Mouse (Mus musculus) adrenal gland (tissue): ENCODE data around the gene Tns3.

Source experiments
- intact Hi-C: fragments of 180-260 bp; cut with DNase I; formaldehyde crosslinking; loops from one replicate; pipeline ENCODE4 v1.15.1; 2025

Tns3 gene

GRCm38 (mm10) chr11:8484538-8484937 is 179.8 kb downstream of the Tns3 start:
- intact Hi-C loops, result no loop called here

GRCm38 (mm10) chr11:8482721-8483120 is 181.6 kb downstream of the Tns3 start:
- intact Hi-C loops, result no loop called here

- intact Hi-C loops, result no loop called here
Measured at GRCm38 (mm10) chr11:8481962-8482361, 182.4 kb downstream of the Tns3 start.

- intact Hi-C loops, result no loop called here
Measured at GRCm38 (mm10) chr11:8481529-8481928, 182.8 kb downstream of the Tns3 start.

- intact Hi-C loops, result no loop called here
Measured at GRCm38 (mm10) chr11:8479858-8480257, 184.5 kb downstream of the Tns3 start.

- intact Hi-C loops, result no loop called here
Measured at GRCm38 (mm10) chr11:8479313-8479712, 185.0 kb downstream of the Tns3 start.

- intact Hi-C loops, result no loop called here
Measured at GRCm38 (mm10) chr11:8473616-8474015, 190.7 kb downstream of the Tns3 start.

GRCm38 (mm10) chr11:8472439-8472838 is 191.9 kb downstream of the Tns3 start:
- intact Hi-C loops, result no loop called here

- intact Hi-C loops, result no loop called here
Measured at GRCm38 (mm10) chr11:8471535-8471934, 192.8 kb downstream of the Tns3 start.

GRCm38 (mm10) chr11:8469537-8469936 is 194.8 kb downstream of the Tns3 start:
- intact Hi-C loops, result no loop called here

- intact Hi-C loops, result no loop called here
Measured at GRCm38 (mm10) chr11:8468161-8469091, 195.9 kb downstream of the Tns3 start.

GRCm38 (mm10) chr11:8467403-8468160 is 196.8 kb downstream of the Tns3 start:
- intact Hi-C loops, result no loop called here

- intact Hi-C loops, result no loop called here
Measured at GRCm38 (mm10) chr11:8463866-8464265, 200.5 kb downstream of the Tns3 start.

- intact Hi-C loops, result no loop called here
Measured at GRCm38 (mm10) chr11:8462827-8463405, 201.4 kb downstream of the Tns3 start.

- intact Hi-C loops, result no loop called here
Measured at GRCm38 (mm10) chr11:8460835-8461234, 203.5 kb downstream of the Tns3 start.

- intact Hi-C loops, result no loop called here
Measured at GRCm38 (mm10) chr11:8457951-8458350, 206.4 kb downstream of the Tns3 start.

GRCm38 (mm10) chr11:8456586-8457285 is 207.6 kb downstream of the Tns3 start:
- intact Hi-C loops, result no loop called here

GRCm38 (mm10) chr11:8455650-8456049 is 208.7 kb downstream of the Tns3 start:
- intact Hi-C loops, result no loop called here

- intact Hi-C loops, result no loop called here
Measured at GRCm38 (mm10) chr11:8453252-8453651, 211.1 kb downstream of the Tns3 start.

GRCm38 (mm10) chr11:8451597-8452201 is 212.6 kb downstream of the Tns3 start:
- intact Hi-C loops, result no loop called here

GRCm38 (mm10) chr11:8450540-8450939 is 213.8 kb downstream of the Tns3 start:
- intact Hi-C loops, result no loop called here
